Mouse (Mus musculus) brown adipose tissue, adult 24 weeks (tissue): Measurements from ENCODE around the gene Phyhd1. TPM values are rescaled to one million over a fixed set of nuclear protein-coding genes. Genes with fewer than 3 reads are reported as not detected.

Experiments
- H3K27ac ChIP-seq: fragments of 200-500 bp; replicated peaks from 2 replicates; pipeline ENCODE4 v1.5.1; 2012; ENCODE audit warnings: low read depth, mild to moderate bottlenecking, low read length
- H3K4me1 ChIP-seq: fragments of 200-500 bp; 2 replicates; pipeline ENCODE4 v1.6.1; 2012; ENCODE audit warnings: low read length, mixed read lengths; ENCODE audit not compliant: control insufficient read depth, insufficient read depth, insufficient read length
- H3K4me3 ChIP-seq: fragments of 200-500 bp; 2 replicates; pipeline ENCODE4 v1.5.1; 2012; ENCODE audit warnings: low read depth, mild to moderate bottlenecking, low read length, moderate library complexity; ENCODE audit not compliant: insufficient read depth
- polyA plus RNA-seq: library from polyadenylated mRNA; stranded (reverse); fragments of >200 nt; gene quantifications from 2 replicates; pipeline ENCODE4 v1.2.4, GENCODE M21; 2012; ENCODE audit not compliant: missing spikeins, insufficient read depth, insufficient read length

The Phyhd1 gene
- polyA plus RNA-seq, 1 experiment: 19.3 TPM

DNA sequence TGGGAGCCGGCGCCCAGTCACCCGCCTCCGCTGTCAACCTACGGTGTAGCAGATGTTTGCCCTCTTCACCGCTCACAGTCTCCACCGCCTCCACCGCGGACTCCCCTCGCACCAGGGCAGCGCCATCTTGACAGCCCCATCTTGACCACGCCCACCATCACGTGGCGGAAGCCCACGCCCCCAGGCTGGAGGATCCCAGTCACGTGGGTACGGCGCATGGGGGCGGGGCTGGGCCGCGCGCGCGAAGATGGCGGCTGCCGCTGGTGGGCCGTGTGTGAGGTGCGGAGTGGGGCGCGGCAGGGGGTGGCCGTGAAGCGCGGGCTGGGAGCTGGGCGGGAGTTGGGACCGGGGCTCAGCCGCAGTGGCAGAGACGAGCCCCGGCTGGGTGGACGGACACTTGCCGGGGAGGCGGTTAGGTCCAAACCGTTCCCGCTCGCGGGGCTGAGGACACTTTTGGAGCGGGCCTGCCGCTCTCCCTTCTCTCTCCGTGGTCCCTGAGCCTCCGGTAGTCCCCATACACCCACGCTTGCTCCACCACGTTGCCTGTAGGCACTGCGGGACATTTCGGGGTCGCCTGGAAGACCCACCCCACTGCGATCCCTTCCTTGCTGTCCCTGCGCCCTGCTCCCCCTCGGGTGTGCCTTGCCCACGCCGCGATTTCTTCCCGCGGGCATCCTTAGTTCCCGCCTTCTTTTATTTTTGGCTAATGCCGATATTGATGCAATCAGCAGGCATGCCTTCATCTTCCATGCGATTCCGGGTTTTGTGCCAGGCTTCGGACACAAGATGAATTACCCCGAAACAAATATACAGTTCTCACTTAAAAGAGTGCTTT lies 20.4 kb downstream of the Phyhd1 start, which contains the start of the genes Dolk and Nup188:
TSS of gene Dolk (minus strand) at position 143 of the 835 bp plus-strand sequence.
TSS of gene Nup188 (plus strand) at position 206 of the 835 bp plus-strand sequence.
- Histone ChIP-seq H3K4me1 (peaks cover 27% of the 10 kb centered on the region), H3K27ac (peak within 1 kb of the TSS; percentile 66), H3K4me3 (peak within 1 kb of the TSS; percentile 79)

DNA sequence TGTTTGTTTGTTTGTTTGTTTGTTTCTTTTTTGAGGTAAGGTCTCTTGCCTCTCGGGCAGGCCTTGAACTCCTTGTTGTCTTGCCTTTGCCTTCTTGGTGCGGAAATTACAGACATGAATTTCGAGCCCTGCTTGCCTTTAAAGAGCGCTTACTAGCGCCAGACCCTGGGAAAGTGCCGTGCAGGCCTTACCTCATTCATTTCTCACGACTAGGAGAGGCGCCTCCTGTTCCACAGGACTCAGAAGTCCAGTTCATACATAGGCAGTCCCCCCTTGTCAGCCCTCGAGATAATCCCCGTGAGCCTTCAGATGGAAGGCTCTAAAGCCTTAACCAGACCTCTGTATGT lies 21.0 kb downstream of the Phyhd1 start:
- peak overlapping the region; percentile 79 for H3K4me3 ChIP-seq
- peak overlapping the region; percentile 13; the same call in 1 of the 2 replicates for H3K27ac ChIP-seq
- peaks cover 27% of the 10 kb centered on the region for H3K4me1 ChIP-seq

DNA sequence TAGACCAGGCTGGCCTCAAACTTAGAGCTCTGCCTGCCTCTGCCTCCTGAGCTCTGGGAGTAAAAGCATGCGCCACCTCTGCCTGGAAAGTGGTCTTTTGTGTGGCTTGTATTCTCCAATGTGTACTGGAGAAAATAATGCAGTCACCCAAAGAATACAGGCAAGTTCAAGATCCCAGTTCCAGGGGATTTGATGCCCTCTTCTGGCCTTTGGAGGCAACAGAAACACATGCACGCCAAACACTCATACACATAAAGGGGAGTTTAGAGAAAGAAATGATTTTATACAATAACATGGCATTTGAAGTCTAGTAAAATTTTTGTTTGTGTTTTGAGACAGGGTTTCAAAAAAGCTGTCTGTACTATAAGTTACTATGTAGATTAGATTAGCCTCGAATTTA lies 33.5 kb downstream of the Phyhd1 start:
- Histone ChIP-seq H3K27ac (no peak overlapping the region), H3K4me3 (no peak overlapping the region), H3K4me1 (no peaks in the 10 kb centered on the region)

DNA sequence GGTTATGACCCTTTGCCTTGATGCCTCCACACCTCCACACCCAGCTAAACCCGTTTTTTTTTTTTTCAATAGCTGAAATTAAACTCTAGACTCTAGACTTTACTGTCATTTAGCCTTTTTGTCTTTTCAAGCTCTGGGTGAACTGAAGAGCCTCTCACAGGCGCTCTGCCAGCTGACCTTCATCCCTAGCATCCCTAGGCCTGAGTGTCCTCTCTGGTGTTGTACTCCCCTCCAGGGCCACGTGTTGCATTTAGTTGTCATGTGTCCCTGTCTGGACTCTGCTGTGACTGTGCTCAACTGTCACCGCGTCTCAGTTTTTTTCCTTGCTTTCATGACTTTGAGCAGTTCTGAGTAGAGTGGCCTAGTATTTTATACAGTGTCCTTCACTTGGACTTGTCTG lies 34.0 kb downstream of the Phyhd1 start:
- H3K27ac ChIP-seq: no peak overlapping the region
- H3K4me3 ChIP-seq: no peak overlapping the region
- no peaks in the 10 kb centered on the region for H3K4me1 ChIP-seq

DNA sequence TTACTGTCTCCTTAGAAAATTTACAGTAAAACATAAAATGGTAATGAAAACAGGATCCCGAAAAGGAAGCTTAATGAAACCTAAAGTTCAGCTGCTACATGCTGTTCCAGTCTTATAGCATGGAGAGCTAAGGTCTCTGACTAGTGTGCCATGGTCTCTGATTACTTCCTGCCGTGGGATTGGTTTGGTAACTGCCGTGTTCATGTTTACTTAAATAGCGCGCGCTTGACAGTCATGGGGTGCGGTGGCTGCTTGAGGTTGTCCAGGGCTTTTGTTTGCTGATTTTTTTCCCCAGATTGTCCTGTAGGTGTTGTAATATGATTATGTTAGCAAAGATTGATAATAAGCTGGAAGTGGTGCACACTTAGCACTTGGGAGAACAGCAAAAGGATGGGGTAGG lies 40.1 kb downstream of the Phyhd1 start:
- no peaks in the 10 kb centered on the region for H3K4me1 ChIP-seq
- H3K4me3 ChIP-seq: no peak overlapping the region

DNA sequence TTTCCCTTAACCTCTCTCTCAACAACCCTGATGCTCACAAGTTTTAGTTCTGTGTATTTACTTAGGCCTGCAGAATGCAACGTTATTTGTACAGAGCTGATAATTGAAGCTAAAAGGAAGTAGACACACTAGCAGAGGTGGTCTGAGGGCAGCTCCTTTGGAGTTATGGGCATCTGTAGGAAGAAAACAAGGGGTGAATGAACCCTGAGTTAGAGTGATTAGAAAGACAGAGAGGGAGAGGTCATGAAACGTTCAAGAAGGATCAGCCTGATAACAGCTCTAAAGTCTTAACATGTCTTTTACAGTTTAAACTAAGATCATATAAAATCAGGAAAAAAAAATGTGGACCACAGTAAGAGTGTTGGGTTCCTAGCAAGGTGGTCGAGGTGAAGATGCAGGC lies 43.3 kb downstream of the Phyhd1 start:
- no peak overlapping the region for H3K27ac ChIP-seq
- H3K4me3 ChIP-seq: no peak overlapping the region
- H3K4me1 ChIP-seq: no peaks in the 10 kb centered on the region

More for the DNA sequence above, 40.1 kb downstream of the Phyhd1 start:
- H3K27ac ChIP-seq: no peak overlapping the region

DNA sequence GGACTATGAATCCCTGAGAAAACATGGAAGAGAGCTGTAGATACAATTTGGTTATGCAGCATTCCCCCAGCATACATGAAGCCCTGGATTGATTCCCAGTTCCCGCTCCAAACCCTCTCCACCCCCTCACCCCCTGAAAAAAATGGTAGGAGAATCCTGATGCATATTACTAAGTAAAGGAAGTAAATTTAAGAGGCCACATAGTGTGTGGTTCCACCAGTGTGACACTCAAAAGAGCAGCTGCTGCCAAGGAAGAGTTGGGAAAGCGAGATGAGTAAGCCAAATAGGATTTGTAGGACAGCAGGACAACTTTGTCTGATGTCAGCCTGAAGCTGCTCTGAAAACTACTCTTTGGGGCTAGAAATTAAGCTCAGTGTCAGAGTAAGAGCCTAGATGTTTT lies 45.5 kb downstream of the Phyhd1 start:
- Histone ChIP-seq H3K4me1 (no peaks in the 10 kb centered on the region), H3K27ac (no peak overlapping the region), H3K4me3 (no peak overlapping the region)

DNA sequence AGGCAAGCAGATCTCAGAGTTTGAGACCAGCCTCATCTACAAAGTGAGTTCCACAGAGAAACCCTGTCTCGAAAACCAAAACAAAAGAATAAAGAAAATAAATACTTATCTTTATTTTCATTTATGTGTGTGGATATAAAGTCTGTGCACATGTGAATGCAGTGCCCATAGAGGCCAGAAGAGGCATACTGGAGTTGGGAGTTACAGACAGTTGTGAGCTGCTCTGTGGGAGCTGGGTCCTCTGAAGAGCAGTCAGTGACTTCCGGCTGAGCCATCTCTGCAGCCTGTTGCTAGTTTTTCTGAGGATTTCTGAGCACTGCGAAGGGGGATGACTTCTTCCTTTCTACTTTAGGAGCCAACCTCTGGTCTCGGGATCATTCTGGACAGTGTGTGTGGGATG lies 50.1 kb downstream of the Phyhd1 start:
- H3K27ac ChIP-seq: no peak overlapping the region
- no peaks in the 10 kb centered on the region for H3K4me1 ChIP-seq
- no peak overlapping the region for H3K4me3 ChIP-seq

DNA sequence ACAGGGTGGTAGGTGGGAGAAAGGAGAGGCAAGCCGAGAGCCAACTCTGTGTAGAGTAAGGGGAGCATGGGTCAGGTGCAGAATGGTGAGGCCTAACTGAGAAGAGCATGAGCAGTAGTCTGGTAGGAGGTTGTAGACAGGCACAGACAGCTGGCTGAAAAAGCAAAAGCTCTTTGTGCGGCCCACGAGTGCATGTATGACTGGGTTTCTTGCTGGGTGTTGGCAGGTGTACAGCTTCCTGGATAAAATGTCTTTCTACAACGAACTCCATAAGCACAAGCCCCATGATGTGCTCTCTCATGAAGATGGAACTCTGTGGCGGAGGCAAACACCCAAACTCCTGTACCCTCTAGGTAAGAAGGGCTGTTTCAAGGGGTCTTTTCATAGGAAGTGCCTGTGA lies 51.0 kb downstream of the Phyhd1 start:
- Histone ChIP-seq H3K27ac (no peak overlapping the region), H3K4me3 (no peak overlapping the region), H3K4me1 (no peaks in the 10 kb centered on the region)

DNA sequence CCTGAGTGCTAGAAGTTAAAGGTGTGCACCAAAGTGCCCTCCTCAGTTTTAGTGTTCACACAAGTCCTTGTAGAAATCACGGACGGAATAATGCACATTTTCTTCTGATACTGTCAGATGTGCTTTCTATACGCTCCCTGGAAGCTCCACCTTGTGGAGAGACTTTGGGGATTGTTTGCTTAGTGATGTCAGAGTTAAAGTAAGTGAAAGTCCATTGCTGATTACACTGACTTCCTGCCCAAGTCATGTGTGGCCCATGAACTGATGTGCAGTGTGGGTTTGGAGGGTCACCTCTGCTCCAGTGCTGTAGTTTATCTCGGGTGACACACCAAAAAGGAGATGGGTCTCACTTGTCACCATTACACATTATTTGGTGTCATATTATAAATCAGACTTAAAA lies 53.3 kb downstream of the Phyhd1 start:
- Histone ChIP-seq H3K4me3 (no peak overlapping the region), H3K4me1 (no peaks in the 10 kb centered on the region), H3K27ac (no peak overlapping the region)

DNA sequence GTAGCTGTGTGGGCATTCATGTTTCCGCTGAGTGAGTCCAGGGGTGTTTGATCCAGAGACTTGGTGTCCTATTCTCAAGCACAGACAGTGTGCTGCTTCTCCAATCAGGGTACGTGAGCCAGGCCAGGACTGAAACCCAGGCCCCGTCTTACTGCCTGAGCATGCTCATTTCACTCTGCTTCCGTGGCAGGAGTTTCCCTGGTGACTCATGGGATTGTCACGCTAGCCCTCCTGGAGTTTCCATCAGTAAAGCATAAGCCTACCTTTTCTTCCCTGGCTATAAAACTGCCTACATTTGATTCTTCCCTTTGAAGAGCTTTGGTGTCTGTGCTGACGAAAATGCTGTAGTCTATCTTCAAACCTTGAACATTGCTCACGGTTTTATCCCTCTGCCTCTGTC lies 57.1 kb downstream of the Phyhd1 start:
- Histone ChIP-seq H3K4me3 (no peak overlapping the region), H3K27ac (no peak overlapping the region), H3K4me1 (no peaks in the 10 kb centered on the region)

DNA sequence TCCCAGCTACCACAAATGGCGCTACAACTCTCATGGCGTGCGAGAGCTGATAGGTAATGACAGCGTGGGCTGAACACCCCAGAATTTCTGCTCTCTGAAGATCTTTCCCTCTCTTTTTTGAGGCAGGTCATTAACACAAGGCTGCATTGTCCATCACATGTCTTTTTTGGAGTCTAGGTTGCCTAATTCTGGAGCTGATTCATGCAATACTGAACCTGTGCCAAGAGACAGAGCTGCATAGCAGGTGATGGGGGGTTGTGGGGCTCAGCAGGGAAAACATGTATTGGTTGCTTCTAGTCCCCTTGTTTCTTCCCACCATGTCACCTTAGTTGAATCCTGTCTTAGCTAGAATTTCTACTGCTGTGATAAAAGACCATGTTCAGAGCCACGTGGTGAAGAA lies 59.3 kb downstream of the Phyhd1 start:
- Histone ChIP-seq H3K4me1 (no peaks in the 10 kb centered on the region; the same call in 1 of the 2 replicates), H3K4me3 (no peak overlapping the region), H3K27ac (no peak overlapping the region)

DNA sequence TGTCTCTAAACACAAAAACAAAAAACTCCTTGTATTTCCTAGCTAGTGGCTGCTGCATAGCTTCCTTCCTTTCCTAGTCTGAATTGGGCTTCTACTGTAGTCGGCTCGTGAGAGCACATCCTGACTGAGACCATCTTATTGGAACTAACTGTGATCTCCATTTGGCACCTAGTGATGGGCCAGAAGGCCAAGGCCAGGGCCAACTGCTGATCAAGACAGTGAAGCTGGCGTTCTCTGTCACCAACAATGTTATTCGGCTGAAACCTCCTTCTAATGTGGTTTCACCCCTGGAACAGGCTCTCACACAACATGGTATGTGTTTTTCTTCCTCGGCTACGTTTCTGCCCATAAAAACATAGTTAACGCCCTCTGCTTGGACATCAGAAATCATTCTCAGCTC lies 61.3 kb downstream of the Phyhd1 start:
- Histone ChIP-seq H3K4me3 (no peak overlapping the region), H3K27ac (no peak overlapping the region), H3K4me1 (no peaks in the 10 kb centered on the region; the same call in 1 of the 2 replicates)

DNA sequence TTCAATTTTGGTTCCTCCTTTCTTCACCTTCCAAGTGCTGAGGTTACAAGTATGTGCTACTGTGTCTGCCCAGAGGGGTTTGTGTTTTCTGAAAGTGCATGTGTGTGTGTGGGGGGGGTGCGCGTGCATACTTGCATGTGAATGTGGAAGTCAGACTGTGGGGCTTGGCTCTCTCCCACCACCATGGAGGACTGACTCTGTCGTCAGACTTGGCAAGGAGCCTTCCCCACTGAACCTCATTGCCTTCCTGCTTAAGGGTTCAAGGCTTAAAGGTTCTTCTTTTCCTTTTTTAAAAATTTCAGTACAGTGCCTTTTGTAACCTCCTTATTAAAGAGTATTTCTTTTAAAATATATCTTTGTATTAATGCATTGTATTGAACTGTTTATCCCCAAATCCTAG lies 62.8 kb downstream of the Phyhd1 start:
- Histone ChIP-seq H3K4me1 (no peaks in the 10 kb centered on the region; the same call in 1 of the 2 replicates), H3K27ac (no peak overlapping the region), H3K4me3 (no peak overlapping the region)
